Mouse (Mus musculus) forebrain, embryonic 15.5 days (tissue): ENCODE measurements around the gene Atp6v1e2. TPM values are rescaled to one million over a fixed set of nuclear protein-coding genes. Genes with fewer than 3 reads are reported as not detected.
A peak's percentile ranks its signal among the peaks of the same experiment; 100 is the strongest.

ENCODE experiments used
- ATAC-seq: fragments of 200-750 bp; cut with Nextera tagmentation; replicated peaks from 2 replicates; pipeline ENCODE4 v1.8.0; 2017; ENCODE audit warnings: mild to moderate bottlenecking, moderate TSS enrichment, moderate library complexity
- H3K27ac ChIP-seq: fragments of 300-500 bp; sonication (generic); replicated peaks from 2 replicates; pipeline ENCODE4 v1.5.1; 2015; ENCODE audit warnings: mild to moderate bottlenecking, inconsistent platforms
- H3K27me3 ChIP-seq: fragments of 300-500 bp; sonication (generic); 2 replicates; pipeline ENCODE4 v1.6.1; 2015; ENCODE audit warnings: inconsistent platforms
- H3K36me3 ChIP-seq: fragments of 300-500 bp; sonication (generic); 2 replicates; pipeline ENCODE4 v1.6.1; 2015; ENCODE audit warnings: mild to moderate bottlenecking, inconsistent platforms
- H3K4me1 ChIP-seq: fragments of 300-500 bp; sonication (generic); 2 replicates; pipeline ENCODE4 v1.6.1; 2015; ENCODE audit warnings: inconsistent platforms
- H3K4me2 ChIP-seq: fragments of 300-500 bp; sonication (generic); replicated peaks from 2 replicates; pipeline ENCODE4 v1.6.1; 2015; ENCODE audit warnings: mild to moderate bottlenecking, inconsistent platforms
- H3K4me3 ChIP-seq: fragments of 300-500 bp; sonication (generic); 2 replicates; pipeline ENCODE4 v1.5.1; 2015; ENCODE audit warnings: mild to moderate bottlenecking, inconsistent platforms
- H3K9ac ChIP-seq: fragments of 300-500 bp; sonication (generic); replicated peaks from 2 replicates; pipeline ENCODE4 v1.6.1; 2015; ENCODE audit warnings: mild to moderate bottlenecking, inconsistent platforms
- H3K9me3 ChIP-seq: fragments of 300-500 bp; sonication (generic); 2 replicates; pipeline ENCODE4 v1.6.1; 2016; ENCODE audit warnings: inconsistent platforms
- WGBS: fragments of 180-500 bp; shearing (Covaris S2); methylation state at CpG from one replicate; pipeline ENCODE4 v1.1.7; 2015; ENCODE audit warnings: mixed read lengths; 5-methylcytosine and 5-hydroxymethylcytosine counted together
- polyA plus RNA-seq: library from polyadenylated mRNA; unstranded; fragments of >200 nt; fragmentation: Nextera tagmentation; extraction: Ambion mirVana; gene quantifications from 2 replicates; pipeline ENCODE4 v1.2.1, GENCODE M21; 2015

The Atp6v1e2 gene
- polyA plus RNA-seq, 1 experiment from 2014 or later, result not detected

- Histone ChIP-seq H3K9me3 (no peaks in the 10 kb centered on the region), H3K4me1 (peaks cover 28% of the 10 kb centered on the region), H3K36me3 (no peaks in the 10 kb centered on the region), H3K4me3 (no peak overlapping the region), H3K9ac (no peak overlapping the region), H3K4me2 (no peak overlapping the region; the same call in 1 of the 2 replicates), H3K27me3 (no peaks in the 10 kb centered on the region), H3K27ac (peak overlapping the region; percentile 50; the same call in 1 of the 2 replicates)
- peak; percentile 62 for ATAC-seq
- WGBS, result 40% methylated on average over 5 of the region's 5 CpGs
Measured at GRCm38 (mm10) chr17:86932896-86933295, 14.8 kb downstream of the Atp6v1e2 start.

GRCm38 (mm10) chr17:86929981-86930380, 17.7 kb downstream of the Atp6v1e2 start:
- Histone ChIP-seq H3K9ac (no peak overlapping the region), H3K27ac (no peak overlapping the region), H3K4me2 (no peak overlapping the region), H3K27me3 (no peaks in the 10 kb centered on the region), H3K36me3 (no peaks in the 10 kb centered on the region), H3K4me3 (no peak overlapping the region), H3K4me1 (peaks cover 17% of the 10 kb centered on the region), H3K9me3 (peaks cover 5% of the 10 kb centered on the region; the same call in 1 of the 2 replicates)
- no peak for ATAC-seq

GRCm38 (mm10) chr17:86929355-86929754, 18.3 kb downstream of the Atp6v1e2 start:
- no peak for ATAC-seq
- 83% methylated on average over 6 of the region's 6 CpGs for WGBS
- H3K36me3 ChIP-seq, result no peaks in the 10 kb centered on the region

GRCm38 (mm10) chr17:86926836-86927235, 20.9 kb downstream of the Atp6v1e2 start:
- Histone ChIP-seq H3K27me3 (no peaks in the 10 kb centered on the region), H3K9ac (no peak overlapping the region), H3K27ac (no peak overlapping the region), H3K9me3 (peaks cover 5% of the 10 kb centered on the region; the same call in 1 of the 2 replicates), H3K4me3 (no peak overlapping the region), H3K36me3 (no peaks in the 10 kb centered on the region), H3K4me1 (0 out of 2 replicates have a peak, but pooled peaks cover 3% of the 10 kb centered on the region), H3K4me2 (no peak overlapping the region)
- 93% methylated on average over 3 of the region's 3 CpGs for WGBS
- ATAC-seq, result no peak

More at GRCm38 (mm10) chr17:86929355-86929754, 18.3 kb downstream of the Atp6v1e2 start:
- no peaks in the 10 kb centered on the region for H3K27me3 ChIP-seq
- no peak overlapping the region for H3K9ac ChIP-seq
- no peak overlapping the region for H3K4me3 ChIP-seq
- no peak overlapping the region for H3K4me2 ChIP-seq
- no peak overlapping the region for H3K27ac ChIP-seq
- H3K4me1 ChIP-seq, result peaks cover 17% of the 10 kb centered on the region
- peaks cover 5% of the 10 kb centered on the region; the same call in 1 of the 2 replicates for H3K9me3 ChIP-seq

- Histone ChIP-seq H3K4me1 (no peaks in the 10 kb centered on the region), H3K4me2 (no peak overlapping the region), H3K27ac (no peak overlapping the region), H3K27me3 (no peaks in the 10 kb centered on the region), H3K4me3 (no peak overlapping the region), H3K9me3 (peaks cover 5% of the 10 kb centered on the region; the same call in 1 of the 2 replicates), H3K9ac (no peak overlapping the region), H3K36me3 (no peaks in the 10 kb centered on the region)
- ATAC-seq, result no peak
- 78% methylated on average over 3 of the region's 3 CpGs for WGBS
Measured at GRCm38 (mm10) chr17:86924679-86925078, 23.0 kb downstream of the Atp6v1e2 start.

GRCm38 (mm10) chr17:86919729-86920128, 28.0 kb downstream of the Atp6v1e2 start:
- WGBS, result 91% methylated on average over 11 of the region's 11 CpGs
- H3K4me2 ChIP-seq, result no peak overlapping the region
- no peak overlapping the region for H3K9ac ChIP-seq
- no peak overlapping the region for H3K27ac ChIP-seq
- ATAC-seq, result no peak
- no peaks in the 10 kb centered on the region for H3K36me3 ChIP-seq
- no peaks in the 10 kb centered on the region for H3K4me1 ChIP-seq
- no peak overlapping the region for H3K4me3 ChIP-seq
- no peaks in the 10 kb centered on the region for H3K27me3 ChIP-seq
- H3K9me3 ChIP-seq, result no peaks in the 10 kb centered on the region

GRCm38 (mm10) chr17:86918786-86919185, 28.9 kb downstream of the Atp6v1e2 start:
- Histone ChIP-seq H3K9ac (no peak overlapping the region), H3K27me3 (no peaks in the 10 kb centered on the region)
- no peak for ATAC-seq

GRCm38 (mm10) chr17:86917048-86917447, 30.6 kb downstream of the Atp6v1e2 start, which contains the start of gene Tmem247:
TSS of gene Tmem247 (plus strand) at chr17:86917348.
- Histone ChIP-seq H3K9me3 (no peaks in the 10 kb centered on the region), H3K4me1 (no peaks in the 10 kb centered on the region), H3K27me3 (no peaks in the 10 kb centered on the region), H3K4me3 (no peak within 1 kb of the TSS), H3K4me2 (no peak within 1 kb of the TSS), H3K9ac (no peak within 1 kb of the TSS), H3K27ac (no peak within 1 kb of the TSS), H3K36me3 (no peaks in the 10 kb centered on the region)
- 90% methylated on average over 10 of the region's 10 CpGs for WGBS
- ATAC-seq, result no peak

More at GRCm38 (mm10) chr17:86918786-86919185, 28.9 kb downstream of the Atp6v1e2 start:
- WGBS, result 73% methylated on average over 6 of the region's 6 CpGs
- no peak overlapping the region for H3K4me2 ChIP-seq
- no peaks in the 10 kb centered on the region for H3K36me3 ChIP-seq
- no peak overlapping the region for H3K4me3 ChIP-seq
- no peaks in the 10 kb centered on the region for H3K9me3 ChIP-seq
- H3K27ac ChIP-seq, result no peak overlapping the region
- no peaks in the 10 kb centered on the region for H3K4me1 ChIP-seq

- no peak for ATAC-seq
- WGBS, result 81% methylated on average over 4 of the region's 4 CpGs
Measured at GRCm38 (mm10) chr17:86915540-86915939, 32.2 kb downstream of the Atp6v1e2 start.

GRCm38 (mm10) chr17:86913003-86913607, 34.6 kb downstream of the Atp6v1e2 start:
- no peaks in the 10 kb centered on the region for H3K9me3 ChIP-seq
- ATAC-seq, result no peak
- no peaks in the 10 kb centered on the region for H3K4me1 ChIP-seq
- H3K4me3 ChIP-seq, result no peak overlapping the region
- no peak overlapping the region for H3K27ac ChIP-seq
- H3K36me3 ChIP-seq, result no peaks in the 10 kb centered on the region
- no peaks in the 10 kb centered on the region for H3K27me3 ChIP-seq
- H3K4me2 ChIP-seq, result no peak overlapping the region
- no peak overlapping the region for H3K9ac ChIP-seq
- WGBS, result 83% methylated on average over 7 of the region's 7 CpGs

More at GRCm38 (mm10) chr17:86915540-86915939, 32.2 kb downstream of the Atp6v1e2 start:
- no peaks in the 10 kb centered on the region for H3K4me1 ChIP-seq
- no peaks in the 10 kb centered on the region for H3K27me3 ChIP-seq
- no peak overlapping the region for H3K27ac ChIP-seq
- no peak overlapping the region for H3K9ac ChIP-seq
- H3K36me3 ChIP-seq, result no peaks in the 10 kb centered on the region
- no peak overlapping the region for H3K4me2 ChIP-seq
- no peaks in the 10 kb centered on the region for H3K9me3 ChIP-seq
- no peak overlapping the region for H3K4me3 ChIP-seq

GRCm38 (mm10) chr17:86911261-86911660, 36.4 kb downstream of the Atp6v1e2 start:
- Histone ChIP-seq H3K27me3 (no peaks in the 10 kb centered on the region), H3K9me3 (no peaks in the 10 kb centered on the region), H3K27ac (no peak overlapping the region), H3K4me3 (no peak overlapping the region), H3K36me3 (no peaks in the 10 kb centered on the region), H3K9ac (no peak overlapping the region), H3K4me2 (no peak overlapping the region), H3K4me1 (no peaks in the 10 kb centered on the region)
- 77% methylated on average over 5 of the region's 5 CpGs for WGBS
- ATAC-seq, result no peak

GRCm38 (mm10) chr17:86909733-86910495, 37.8 kb downstream of the Atp6v1e2 start:
- ATAC-seq, result no peak

More at GRCm38 (mm10) chr17:86909733-86910495, 37.8 kb downstream of the Atp6v1e2 start:
- 67% methylated on average over 14 of the region's 14 CpGs for WGBS
- no peak overlapping the region for H3K9ac ChIP-seq
- no peak overlapping the region for H3K4me3 ChIP-seq
- H3K27ac ChIP-seq, result no peak overlapping the region
- peaks cover 11% of the 10 kb centered on the region for H3K4me1 ChIP-seq
- H3K27me3 ChIP-seq, result no peaks in the 10 kb centered on the region
- no peaks in the 10 kb centered on the region for H3K36me3 ChIP-seq
- H3K9me3 ChIP-seq, result no peaks in the 10 kb centered on the region
- no peak overlapping the region for H3K4me2 ChIP-seq
